Mouse (Mus musculus) G1E (cell line): Measurements from ENCODE around the gene Sorcs3. TPM values are rescaled to one million over a fixed set of nuclear protein-coding genes. Genes with fewer than 3 reads are reported as not detected.

ENCODE experiments used
- ATAC-seq: 2 replicates; pipeline ENCODE4 v1.8.0; 2016; ENCODE audit warnings: mild to moderate bottlenecking; ENCODE audit not compliant: insufficient number of reproducible peaks, poor library complexity, low FRiP score, severe bottlenecking; ENCODE audit errors: extremely low read depth
- DNase-seq: peaks from one replicate; pipeline ENCODE4 v3.0.0; 2012; ENCODE audit warnings: low spot score
- H3K27me3 ChIP-seq: 2 replicates; pipeline ENCODE4 v1.6.1; 2012; ENCODE audit warnings: mild to moderate bottlenecking, low read length, inconsistent platforms; ENCODE audit not compliant: insufficient read depth
- H3K36me3 ChIP-seq: replicated peaks from 2 replicates; pipeline ENCODE3; 2012; ENCODE audit warnings: mild to moderate bottlenecking, inconsistent platforms
- H3K4me1 ChIP-seq: 2 replicates; pipeline ENCODE4 v1.6.1; 2012; ENCODE audit warnings: low read depth, low read length, inconsistent platforms, mixed read lengths; ENCODE audit not compliant: insufficient read depth
- H3K4me3 ChIP-seq: 2 replicates; pipeline ENCODE4 v1.5.1; 2012; ENCODE audit warnings: low read depth, mild to moderate bottlenecking, inconsistent platforms, low read length, moderate library complexity, mixed read lengths
- H3K9me3 ChIP-seq: replicated peaks from 2 replicates; pipeline ENCODE4 v1.6.1; 2012; ENCODE audit warnings: inconsistent platforms
- CTCF ChIP-seq: IDR thresholded peaks from 2 replicates; pipeline ENCODE4 v1.5.1; 2012; ENCODE audit warnings: low read depth, low read length, inconsistent platforms, mixed read lengths
- GATA1 ChIP-seq: IDR thresholded peaks from 2 replicates; pipeline ENCODE4 v1.6.1; 2012; ENCODE audit warnings: borderline replicate concordance, low read length, inconsistent platforms, mixed read lengths
- GATA2 ChIP-seq: IDR thresholded peaks from 2 replicates; pipeline ENCODE4 v1.6.1; 2012; ENCODE audit warnings: low read depth, low read length, inconsistent platforms, borderline replicate concordance
- POLR2AphosphoS5 ChIP-seq: IDR thresholded peaks from 2 replicates; pipeline ENCODE4 v1.6.1; 2012; ENCODE audit warnings: low read depth, low read length, inconsistent platforms; ENCODE audit not compliant: insufficient replicate concordance
- TAL1 ChIP-seq: conservative IDR thresholded peaks from 2 replicates; pipeline ENCODE4 v1.6.1; 2012; ENCODE audit warnings: low read depth, low read length, inconsistent platforms, mixed read lengths
- polyA plus RNA-seq: library from polyadenylated mRNA; stranded (reverse); fragments of >175 nt; gene quantifications from 2 replicates; pipeline ENCODE4 v1.2.3, GENCODE M21; 2012
- total RNA-seq, 2 experiments: library from RNA; stranded (forward) in 1 of 2; stranded (reverse) in 1 of 2; fragments of 200-1000 nt in 1 of 2; fragments of >200 nt in 1 of 2; fragmentation: Nextera tagmentation in 1 of 2; gene quantifications; 2 replicates each; pipeline ENCODE4 v1.2.3; 2014 to 2017

Sorcs3 gene
- total and polyA plus RNA-seq, 3 experiments, result not detected

DNA sequence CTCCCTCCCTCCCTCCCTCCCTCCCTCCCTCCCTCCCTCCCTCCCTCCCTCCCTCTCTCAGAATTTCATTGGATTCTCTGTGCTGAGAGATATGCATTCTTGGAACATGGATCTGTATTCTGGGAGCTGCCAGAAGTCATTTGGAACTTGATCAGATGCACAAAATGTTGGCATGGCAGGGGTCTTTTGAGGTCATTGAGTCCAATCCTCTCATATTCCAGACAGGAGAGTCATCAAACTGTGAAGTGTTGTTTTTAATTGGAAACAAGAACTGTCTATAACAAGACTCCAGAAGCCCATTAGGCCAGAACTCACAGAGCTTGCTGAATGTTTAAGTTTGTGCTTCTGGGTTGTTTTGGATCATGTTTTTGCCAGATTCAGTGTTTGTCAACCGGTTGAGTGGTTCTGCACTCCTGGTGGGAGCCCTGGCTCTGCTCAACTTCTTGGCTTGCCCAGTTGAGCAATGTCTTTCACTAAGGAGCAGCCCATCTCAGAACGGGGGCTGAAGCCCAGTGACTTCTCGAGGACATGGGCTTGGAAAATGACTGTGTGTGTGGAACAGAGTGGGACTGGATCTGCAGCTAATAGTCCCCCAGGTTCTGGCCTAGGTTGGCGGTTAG, 264.1 kb downstream of the Sorcs3 start:
- no peak for DNase-seq
- no peak for ATAC-seq
- no peaks in the 10 kb centered on the region for H3K36me3 ChIP-seq
- H3K4me1 ChIP-seq, result no peaks in the 10 kb centered on the region
- H3K9me3 ChIP-seq, result peaks cover 34% of the 10 kb centered on the region
- no peak overlapping the region for H3K4me3 ChIP-seq
- no peaks in the 10 kb centered on the region for H3K27me3 ChIP-seq
- no peak for TF ChIP-seq TAL1
- TF ChIP-seq GATA2, result no peak
- TF ChIP-seq POLR2AphosphoS5, result no peak
- no peak for TF ChIP-seq GATA1
- TF ChIP-seq CTCF, result no peak

DNA sequence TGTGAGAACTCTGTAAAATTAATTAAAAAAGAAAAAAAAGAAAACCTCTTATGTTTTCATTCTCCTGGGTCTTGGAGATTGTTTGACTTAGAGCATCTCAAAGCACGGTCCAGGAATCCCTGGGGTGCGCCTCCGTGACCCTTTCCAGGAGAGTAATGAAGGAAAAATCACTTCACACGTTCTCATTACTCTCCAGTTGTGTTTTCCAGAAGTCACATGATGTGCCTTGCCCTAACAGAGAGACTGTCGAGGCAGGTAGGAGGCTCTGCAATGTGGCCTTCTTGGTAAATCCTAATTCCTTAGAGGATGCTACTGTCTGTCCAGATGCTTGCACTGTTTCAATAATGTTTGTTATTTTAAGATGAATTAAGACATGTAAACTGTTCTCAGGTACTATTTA, 266.1 kb downstream of the Sorcs3 start:
- Histone ChIP-seq H3K27me3 (no peaks in the 10 kb centered on the region), H3K36me3 (no peaks in the 10 kb centered on the region), H3K4me3 (no peak overlapping the region), H3K9me3 (peaks cover 33% of the 10 kb centered on the region), H3K4me1 (no peaks in the 10 kb centered on the region)
- ATAC-seq (no peak), DNase-seq (no peak)
- TF ChIP-seq TAL1 (no peak), CTCF (no peak), GATA1 (no peak), POLR2AphosphoS5 (no peak), GATA2 (no peak)

DNA sequence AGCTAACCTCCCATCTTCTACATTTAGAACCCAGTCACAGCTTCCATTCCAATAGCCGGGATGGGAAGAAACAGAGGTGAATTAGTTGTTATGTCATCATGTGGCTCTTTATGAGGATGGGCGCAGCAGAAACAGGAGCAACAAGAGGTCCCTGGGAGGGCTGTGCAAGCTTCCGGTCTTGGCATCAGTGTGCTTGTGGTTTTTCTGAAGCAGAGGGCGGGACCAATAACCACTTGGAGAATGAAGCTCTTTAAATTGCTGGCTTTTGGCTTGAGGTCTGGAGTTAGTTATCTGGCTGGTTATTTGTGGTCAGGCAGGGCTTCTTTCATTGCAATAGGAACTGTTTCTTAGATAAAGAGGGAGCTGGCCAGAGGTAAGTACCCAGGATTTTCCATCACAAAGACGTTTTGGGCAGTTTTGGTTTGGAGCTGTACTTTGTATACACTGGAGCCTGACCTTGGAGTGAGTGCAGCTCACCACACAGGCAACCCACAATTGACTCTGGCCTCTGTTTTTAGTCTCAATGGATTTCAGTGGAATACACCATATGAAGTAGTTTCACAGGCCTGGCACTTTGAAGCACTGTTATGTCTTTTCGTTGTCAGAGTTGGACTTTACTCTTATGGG, 270.1 kb downstream of the Sorcs3 start:
- H3K4me1 ChIP-seq, result no peaks in the 10 kb centered on the region
- no peak for TF ChIP-seq GATA1
- DNase-seq, result no peak
- H3K9me3 ChIP-seq, result peaks cover 22% of the 10 kb centered on the region
- H3K4me3 ChIP-seq, result no peak overlapping the region
- no peaks in the 10 kb centered on the region for H3K36me3 ChIP-seq
- ATAC-seq, result no peak
- no peaks in the 10 kb centered on the region for H3K27me3 ChIP-seq

DNA sequence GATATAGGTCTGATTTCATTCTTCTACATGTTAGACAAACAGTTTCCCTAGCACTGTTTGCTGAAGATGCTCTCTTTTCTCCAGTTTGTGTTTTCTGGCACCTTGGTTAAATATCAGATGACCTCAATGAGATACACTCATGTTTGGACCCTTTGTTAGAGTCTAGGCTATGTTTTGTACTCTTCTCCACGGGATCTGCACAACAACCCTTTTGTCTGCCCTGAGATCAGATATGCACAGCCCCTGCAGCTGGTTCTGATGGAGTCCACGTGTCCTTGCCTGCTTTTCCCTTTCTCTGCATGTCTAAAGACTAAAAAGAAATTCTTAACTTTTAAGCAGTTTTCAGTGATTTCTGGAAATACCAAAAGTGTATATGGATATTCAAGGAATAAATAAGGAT, 273.0 kb downstream of the Sorcs3 start:
- TF ChIP-seq POLR2AphosphoS5 (no peak), GATA1 (no peak), GATA2 (no peak), TAL1 (no peak)
- H3K9me3 ChIP-seq, result peaks cover 31% of the 10 kb centered on the region

DNA sequence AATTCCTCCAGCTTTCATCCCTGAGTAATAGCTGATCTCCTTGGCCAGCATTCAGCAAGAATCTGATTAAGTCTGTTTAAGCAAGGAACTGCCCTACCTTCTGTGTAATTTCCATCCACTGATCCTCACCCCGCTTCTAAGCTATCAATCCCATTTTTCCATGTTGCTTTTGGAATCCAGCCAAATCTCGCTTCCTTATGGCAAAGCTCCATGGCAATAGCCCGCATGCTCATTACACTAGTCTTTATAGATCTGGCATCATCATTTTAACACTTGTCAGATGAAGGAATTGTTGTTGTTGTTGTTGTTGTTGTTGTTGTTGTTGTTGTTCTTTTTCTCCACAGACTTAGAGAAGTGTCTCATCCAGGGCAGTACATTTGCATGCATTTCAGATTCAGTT, 277.1 kb downstream of the Sorcs3 start:
- DNase-seq (no peak), ATAC-seq (no peak)
- TF ChIP-seq TAL1 (no peak), POLR2AphosphoS5 (no peak), CTCF (no peak), GATA2 (no peak), GATA1 (no peak)
- Histone ChIP-seq H3K9me3 (peaks cover 37% of the 10 kb centered on the region), H3K36me3 (no peaks in the 10 kb centered on the region), H3K27me3 (no peaks in the 10 kb centered on the region), H3K4me3 (no peak overlapping the region), H3K4me1 (no peaks in the 10 kb centered on the region)

More for the DNA sequence above, 273.0 kb downstream of the Sorcs3 start:
- no peaks in the 10 kb centered on the region for H3K36me3 ChIP-seq
- ATAC-seq (no peak), DNase-seq (no peak)
- H3K27me3 ChIP-seq, result no peaks in the 10 kb centered on the region
- no peak overlapping the region for H3K4me3 ChIP-seq
- H3K4me1 ChIP-seq, result no peaks in the 10 kb centered on the region

DNA sequence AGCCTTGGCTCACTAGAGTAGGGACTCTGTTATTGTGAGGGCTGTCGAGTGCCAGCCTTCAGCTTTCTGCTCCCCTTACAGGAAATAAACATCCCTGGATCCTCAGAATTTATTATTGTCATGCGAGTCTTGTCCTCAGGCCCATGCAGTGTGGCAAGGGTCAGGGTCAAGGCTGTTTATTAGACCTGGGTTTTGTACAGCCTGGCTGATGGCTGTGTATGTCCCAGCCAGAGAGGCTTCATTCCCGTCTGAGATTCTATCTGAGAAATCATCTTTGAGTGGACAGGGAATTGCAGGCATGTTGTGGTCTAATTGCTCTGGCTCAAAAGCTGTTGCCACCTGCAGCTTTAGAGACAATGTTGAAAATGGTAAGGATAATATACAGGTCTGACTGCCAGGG, 285.3 kb downstream of the Sorcs3 start:
- no peaks in the 10 kb centered on the region for H3K36me3 ChIP-seq
- no peak overlapping the region for H3K4me3 ChIP-seq
- DNase-seq (no peak), ATAC-seq (no peak)
- no peaks in the 10 kb centered on the region for H3K27me3 ChIP-seq
- TF ChIP-seq CTCF (no peak), TAL1 (no peak), POLR2AphosphoS5 (no peak), GATA2 (no peak), GATA1 (no peak)
- no peaks in the 10 kb centered on the region for H3K4me1 ChIP-seq
- peaks cover 44% of the 10 kb centered on the region for H3K9me3 ChIP-seq
